Mouse (Mus musculus) C2C12 (cell line): Measurements from ENCODE around the gene Fry.

Source experiments
- CEBPB ChIP-seq: IDR thresholded peaks from one replicate; pipeline ENCODE4 v1.6.1; 2011; ENCODE audit warnings: low read depth, mild to moderate bottlenecking, control low read depth, moderate library complexity
- CTCF ChIP-seq: IDR thresholded peaks from one replicate; pipeline ENCODE4 v1.5.1; 2011; ENCODE audit not compliant: control insufficient read depth, insufficient read depth, insufficient read length

GRCm38 (mm10) chr5:150495792-150496191 is 377.3 kb downstream of the Fry start:
- TF ChIP-seq CEBPB (no peak), CTCF (peak; percentile 9)
